Mouse (Mus musculus) c-Kit-negative CD71-positive TER-119-positive erythroid progenitor cells, embryonic 14.5 days (primary cell): ENCODE results near the gene Pla2g4b.

Source experiments
- DNase-seq: peaks from one replicate; pipeline ENCODE4 v3.0.0-alpha.2; 2013; ENCODE audit warnings: low read depth, low spot score

Pla2g4b gene

GRCm38 (mm10) chr2:120062248-120062647, 29.0 kb downstream of the Pla2g4b start:
- no peak for DNase-seq

GRCm38 (mm10) chr2:120064639-120065038, 31.4 kb downstream of the Pla2g4b start:
- no peak for DNase-seq

- no peak for DNase-seq
These were observed 32.0 kb downstream of the Pla2g4b start for GRCm38 (mm10) chr2:120065243-120065642.

DNA sequence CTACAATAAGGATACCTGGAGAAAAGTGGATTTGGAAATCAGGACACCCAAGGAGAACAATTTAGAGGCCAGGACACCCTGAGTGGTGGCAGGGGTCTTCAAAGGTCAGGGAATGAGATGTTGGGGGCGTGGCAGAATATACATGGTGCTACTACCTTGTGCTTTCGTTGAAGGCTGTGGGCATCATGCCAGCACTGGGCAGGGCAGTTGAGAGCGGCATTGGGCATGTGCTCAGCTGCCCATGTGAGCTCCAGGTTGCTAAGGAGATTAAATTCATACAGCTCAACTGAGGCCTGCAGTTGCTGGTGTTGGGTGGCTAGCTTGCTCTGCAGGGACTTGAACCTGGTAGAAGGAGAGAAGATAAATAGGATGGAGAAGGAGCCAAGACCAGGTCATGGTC, 33.0 kb downstream of the Pla2g4b start:
- DNase-seq = no peak

DNA sequence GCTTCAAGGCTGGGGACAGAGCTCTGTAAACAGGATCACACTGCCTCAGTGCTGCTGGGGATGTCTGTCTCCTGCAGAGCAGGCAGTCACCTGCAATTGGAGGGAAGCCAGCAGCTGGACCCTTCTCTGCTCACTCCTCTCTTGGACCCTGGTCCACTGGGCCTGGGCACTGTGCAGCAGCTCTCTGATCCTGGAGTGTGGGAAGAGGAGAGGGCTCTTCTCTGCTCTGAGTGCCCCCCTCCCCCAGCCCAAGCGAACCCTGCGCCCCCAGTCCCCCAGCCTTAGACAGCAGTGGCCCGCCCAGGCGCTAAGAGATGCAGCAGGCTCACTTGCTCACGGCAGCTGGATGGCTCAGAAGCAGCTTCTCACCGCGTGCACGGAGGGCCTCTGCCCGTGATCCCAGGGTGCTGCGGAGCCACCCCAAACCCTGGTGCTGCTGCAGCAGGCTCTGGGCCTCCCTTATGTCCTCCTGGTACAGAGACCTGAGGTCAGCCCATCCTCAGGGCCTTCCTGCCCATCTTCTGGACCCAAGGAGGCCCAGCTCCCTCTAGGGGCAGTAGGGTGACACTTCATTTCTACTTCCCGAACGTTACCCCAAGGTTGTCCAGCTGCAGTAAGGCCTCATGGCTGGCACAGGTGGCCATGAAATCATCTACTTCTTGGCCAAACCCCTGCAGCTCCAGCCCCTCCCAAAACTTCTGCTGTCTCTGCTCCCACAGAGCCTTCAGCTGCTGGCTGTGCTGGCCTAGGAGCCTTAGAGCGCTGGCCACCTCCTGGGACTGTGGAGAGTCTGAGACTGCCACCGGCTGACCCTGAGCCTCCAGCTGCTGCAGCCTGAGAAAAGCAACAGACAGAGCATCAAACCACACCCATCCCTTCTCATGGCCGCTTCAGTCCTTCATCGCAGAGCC, 35.6 kb downstream of the Pla2g4b start:
- DNase-seq = no peak

DNA sequence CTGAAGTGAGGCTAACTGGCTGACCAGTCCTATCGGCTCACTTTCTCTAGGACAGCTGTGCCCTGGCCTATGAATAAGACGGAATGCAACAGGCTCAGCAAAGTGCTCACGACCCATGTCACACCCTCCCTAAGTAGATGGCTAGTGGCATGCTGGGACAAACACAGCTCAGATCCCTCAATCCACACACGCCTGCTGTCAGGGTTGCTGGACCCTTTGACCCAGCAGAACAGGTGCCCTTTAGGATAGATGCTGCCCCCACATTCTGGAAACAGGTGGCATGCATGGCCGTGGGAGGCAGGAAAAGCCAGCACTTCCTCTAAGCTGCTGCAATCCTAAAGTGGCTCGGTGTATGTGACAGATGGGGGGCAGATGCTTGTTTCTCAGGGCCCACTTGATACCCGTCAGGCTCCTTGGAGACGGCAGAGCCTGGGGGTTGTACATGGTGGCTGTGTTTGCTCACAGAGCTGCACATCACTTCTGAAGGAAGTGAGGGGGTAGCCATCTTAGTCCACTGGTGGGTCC, 36.3 kb downstream of the Pla2g4b start:
- no peak for DNase-seq

GRCm38 (mm10) chr2:120074096-120074495, 40.9 kb downstream of the Pla2g4b start:
- no peak for DNase-seq

GRCm38 (mm10) chr2:120076076-120076705, 43.0 kb downstream of the Pla2g4b start:
- no peak for DNase-seq

DNA sequence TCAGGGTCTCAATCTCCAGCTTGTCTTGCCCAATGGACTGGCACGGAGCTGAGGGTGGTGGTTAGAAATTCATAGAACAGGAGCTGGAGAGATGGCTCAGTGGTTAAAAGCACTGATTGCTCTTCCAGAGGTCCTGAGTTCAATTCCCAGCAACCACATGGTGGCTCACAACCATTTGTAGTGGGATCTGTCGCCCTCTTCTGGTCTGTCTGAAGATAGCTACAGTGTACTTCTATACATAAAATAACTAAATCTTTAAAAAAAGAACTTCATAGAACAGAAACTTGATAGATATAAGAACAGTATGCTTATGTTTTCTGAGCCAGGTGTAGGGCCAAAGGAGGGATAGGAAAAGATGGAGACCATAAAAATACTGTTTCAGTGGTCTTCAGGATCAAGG, 49.2 kb downstream of the Pla2g4b start:
- DNase-seq = no peak

GRCm38 (mm10) chr2:120084593-120085361, 51.6 kb downstream of the Pla2g4b start:
- no peak for DNase-seq

DNA sequence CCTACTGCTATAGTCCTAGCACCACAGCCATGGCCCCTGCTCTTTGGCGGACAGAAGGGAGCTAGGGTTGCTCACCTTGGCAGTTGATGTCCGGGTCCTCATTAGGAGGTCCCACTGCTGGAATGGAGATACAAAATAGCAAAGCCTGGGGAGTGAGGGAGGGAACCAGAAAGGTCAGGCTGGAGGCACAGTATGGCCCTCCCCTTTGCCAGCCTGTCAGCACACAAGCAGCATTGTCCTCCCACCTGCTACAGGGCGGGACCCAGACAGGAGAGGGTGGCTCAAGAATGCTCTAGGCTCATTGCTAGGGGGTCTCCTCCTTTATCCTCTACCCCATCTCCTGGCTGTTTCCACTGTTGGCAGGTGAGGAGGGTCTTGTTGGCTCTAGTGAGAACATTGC, 52.8 kb downstream of the Pla2g4b start:
- no peak for DNase-seq

DNA sequence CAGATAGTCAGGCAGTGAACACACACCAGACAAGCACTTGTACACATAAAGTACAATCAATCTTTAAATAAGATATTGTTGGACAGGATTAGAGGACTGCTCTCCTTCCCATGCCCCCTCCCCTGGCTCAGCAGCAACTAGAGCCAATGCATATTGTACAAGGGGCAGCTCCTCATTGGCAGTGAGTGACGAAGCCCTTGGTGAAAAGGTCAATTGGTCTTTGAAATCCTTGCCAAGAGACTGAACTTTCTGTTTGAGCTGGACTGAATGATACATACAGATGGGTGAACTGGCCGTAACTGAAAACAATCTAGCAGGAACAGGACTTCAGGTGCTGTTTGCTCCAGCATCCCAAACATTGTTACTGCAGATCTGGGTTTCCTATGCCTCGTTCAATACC, 54.2 kb downstream of the Pla2g4b start:
- no peak for DNase-seq

DNA sequence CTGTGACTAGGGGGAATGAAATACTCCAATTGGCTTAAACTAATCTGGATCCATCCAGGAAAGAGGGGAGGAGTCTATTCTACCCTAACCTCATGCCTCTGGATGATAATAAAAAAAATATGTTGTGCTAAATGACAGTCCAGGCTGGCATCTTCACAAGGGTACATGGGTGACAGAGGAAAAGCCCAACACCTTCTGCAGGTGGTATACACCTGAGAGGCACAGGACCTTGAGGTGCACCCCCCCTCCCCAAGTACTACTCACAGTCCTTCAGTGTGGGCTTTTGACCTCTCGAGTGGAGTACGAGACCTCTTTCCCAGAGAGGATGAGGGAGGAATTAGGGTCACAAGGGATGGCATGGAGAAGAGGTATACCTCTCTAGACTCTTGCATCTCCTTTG, 54.7 kb downstream of the Pla2g4b start:
- DNase-seq = no peak

DNA sequence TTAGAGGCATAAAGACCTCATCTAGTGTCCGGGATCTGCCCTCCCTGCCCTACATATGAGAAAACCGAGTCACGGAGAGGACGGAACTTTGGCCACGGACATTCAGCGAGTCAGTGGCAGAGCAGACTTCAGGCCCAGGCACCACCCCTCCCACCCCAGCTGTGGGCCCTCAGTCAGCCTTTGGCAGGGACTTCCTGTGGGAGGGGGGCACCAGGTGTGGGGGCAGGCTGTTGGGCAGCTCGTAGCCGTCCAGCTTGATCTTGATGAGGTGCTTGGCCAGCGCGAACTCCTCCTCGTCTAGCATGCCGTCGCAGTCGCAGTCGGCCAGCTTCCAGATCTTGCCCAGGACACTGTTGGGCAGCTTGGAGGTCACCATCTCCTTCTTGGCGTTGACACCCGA, 57.8 kb downstream of the Pla2g4b start:
- no peak for DNase-seq
